Mouse (Mus musculus) natural killer cell, adult 2 months (primary cell): ENCODE measurements around the gene Mtfp1.

ENCODE experiments used
- DNase-seq, 2 experiments: peaks; one replicate each; pipeline ENCODE4 v3.0.0; 2022; ENCODE audit warnings: low spot score in 2 of 2

The Mtfp1 gene

GRCm38 (mm10) chr11:4083316-4084078 is 11.7 kb downstream of the Mtfp1 start:
- DNase-seq = peak; percentile 39 to 44

GRCm38 (mm10) chr11:4080219-4080618 is 15.0 kb downstream of the Mtfp1 start:
- peak; percentile 15 to 24 for DNase-seq

- DNase-seq = no peak
These were observed 16.8 kb downstream of the Mtfp1 start for GRCm38 (mm10) chr11:4078267-4078933.

GRCm38 (mm10) chr11:4076633-4077032 is 18.6 kb downstream of the Mtfp1 start:
- DNase-seq = no peak

GRCm38 (mm10) chr11:4069664-4070063 is 25.6 kb downstream of the Mtfp1 start:
- DNase-seq = no peak

- no peak for DNase-seq
These were observed 30.6 kb downstream of the Mtfp1 start, which contains the start of gene Sec14l3 for GRCm38 (mm10) chr11:4064627-4065122. Gene Sec14l3, plus strand, starts transcription at chr11:4064841.

GRCm38 (mm10) chr11:4062981-4063380 is 32.3 kb downstream of the Mtfp1 start:
- no peak for DNase-seq

- DNase-seq = no peak
These were observed 32.7 kb downstream of the Mtfp1 start for GRCm38 (mm10) chr11:4062523-4062922.

GRCm38 (mm10) chr11:4060866-4061575 is 34.2 kb downstream of the Mtfp1 start:
- DNase-seq = no peak

- DNase-seq = peak; percentile 34 to 55
These were observed 41.7 kb downstream of the Mtfp1 start for GRCm38 (mm10) chr11:4053586-4053985.

GRCm38 (mm10) chr11:4048438-4048837 is 46.8 kb downstream of the Mtfp1 start:
- DNase-seq = no peak

GRCm38 (mm10) chr11:4047766-4048165 is 47.5 kb downstream of the Mtfp1 start:
- no peak for DNase-seq

GRCm38 (mm10) chr11:4046526-4046925 is 48.7 kb downstream of the Mtfp1 start:
- no peak for DNase-seq

GRCm38 (mm10) chr11:4043081-4043480 is 52.2 kb downstream of the Mtfp1 start:
- DNase-seq = no peak
